Mouse (Mus musculus) CH12.LX (cell line): Measurements from ENCODE around the gene Vnn3. TPM values are rescaled to one million over a fixed set of nuclear protein-coding genes. Genes with fewer than 3 reads are reported as not detected.

Source experiments
- DNase-seq: peaks from one replicate; pipeline ENCODE4 v3.0.0-alpha.2; 2013; ENCODE audit errors: extremely low read depth
- H3K27ac ChIP-seq: 2 replicates; pipeline ENCODE4 v1.5.1; 2012; ENCODE audit warnings: low read depth, mild to moderate bottlenecking, control low read depth, moderate library complexity; ENCODE audit not compliant: insufficient read depth
- H3K27me3 ChIP-seq: replicated peaks from 2 replicates; pipeline ENCODE3; 2012; ENCODE audit warnings: inconsistent platforms
- H3K36me3 ChIP-seq, 2 experiments: replicated peaks in 1 of 2; 2 replicates each; pipeline versions ENCODE3 to v1.6.1; 2012; ENCODE audit warnings: inconsistent platforms in 1 of 2, low read length in 1 of 2, mild to moderate bottlenecking in 1 of 2, mixed read lengths in 1 of 2, moderate library complexity in 1 of 2; ENCODE audit not compliant: control insufficient read depth in 1 of 2, insufficient read depth in 1 of 2
- H3K4me1 ChIP-seq, 2 experiments: 2 replicates each; pipeline ENCODE4 v1.6.1; 2012; ENCODE audit warnings: inconsistent platforms in 1 of 2, moderate library complexity in 1 of 2; ENCODE audit not compliant: insufficient read depth in 2 of 2, control insufficient read depth in 1 of 2
- H3K4me2 ChIP-seq: 2 replicates; pipeline ENCODE4 v1.6.1; 2012; ENCODE audit warnings: low read depth, mild to moderate bottlenecking, control low read depth; ENCODE audit not compliant: poor library complexity, insufficient read depth, severe bottlenecking
- H3K4me3 ChIP-seq, 3 experiments: fragments of 150-350 bp in 1 of 3; sonication (generic) in 1 of 3; replicated peaks in 1 of 3; 2 replicates each; pipeline versions ENCODE3 to v1.5.1; 2011 to 2012; ENCODE audit warnings: low read depth in 2 of 3, low read length in 2 of 3, mild to moderate bottlenecking in 2 of 3, moderate library complexity in 2 of 3, control low read depth in 1 of 3, improper control_type of control experiment in 1 of 3, inconsistent platforms in 1 of 3, mixed read lengths in 1 of 3; ENCODE audit not compliant: poor library complexity in 1 of 3
- H3K79me2 ChIP-seq: replicated peaks from 2 replicates; pipeline ENCODE4 v1.6.1; 2012; ENCODE audit warnings: mild to moderate bottlenecking, moderate library complexity; ENCODE audit not compliant: control insufficient read depth, poor library complexity, insufficient read depth, severe bottlenecking; ENCODE audit errors: extremely low read depth
- H3K9ac ChIP-seq: 2 replicates; pipeline ENCODE4 v1.6.1; 2012; ENCODE audit warnings: low read depth, mild to moderate bottlenecking, control low read depth, moderate library complexity; ENCODE audit not compliant: insufficient read depth
- H3K9me3 ChIP-seq: replicated peaks from 2 replicates; pipeline ENCODE3; 2012; ENCODE audit warnings: low read length, inconsistent platforms, mixed read lengths
- EP300 ChIP-seq: IDR thresholded peaks from 2 replicates; pipeline ENCODE4 v1.6.1; 2011; ENCODE audit warnings: low read length, improper control_type of control experiment
- GABPA ChIP-seq: IDR thresholded peaks from 2 replicates; pipeline ENCODE4 v1.6.1; 2012; ENCODE audit warnings: low read depth, low read length, improper control_type of control experiment, inconsistent platforms; ENCODE audit not compliant: insufficient replicate concordance
- HCFC1 ChIP-seq: IDR thresholded peaks from 2 replicates; pipeline ENCODE4 v1.6.1; 2012; ENCODE audit warnings: low read depth, mild to moderate bottlenecking, inconsistent platforms, low read length, improper control_type of control experiment
- JUND ChIP-seq: conservative IDR thresholded peaks from 2 replicates; pipeline ENCODE4 v1.6.1; 2011; ENCODE audit warnings: low read depth, low read length, improper control_type of control experiment
- MAFK ChIP-seq: IDR thresholded peaks from 2 replicates; pipeline ENCODE4 v1.6.1; 2011; ENCODE audit warnings: low read length, improper control_type of control experiment; ENCODE audit not compliant: insufficient replicate concordance
- MAX ChIP-seq: IDR thresholded peaks from 2 replicates; pipeline ENCODE4 v1.6.1; 2011; ENCODE audit warnings: low read length, improper control_type of control experiment
- MEF2A ChIP-seq: IDR thresholded peaks from 2 replicates; pipeline ENCODE4 v1.6.1; 2014; ENCODE audit warnings: low read depth, mild to moderate bottlenecking, inconsistent platforms, low read length, improper control_type of control experiment, borderline replicate concordance
- NELFE ChIP-seq: IDR thresholded peaks from 2 replicates; pipeline ENCODE4 v1.6.1; 2011; ENCODE audit warnings: low read depth, low read length, improper control_type of control experiment
- NRF1 ChIP-seq: IDR thresholded peaks from 2 replicates; pipeline ENCODE4 v1.6.1; 2014; ENCODE audit warnings: low read depth, mild to moderate bottlenecking, inconsistent platforms, low read length, improper control_type of control experiment, moderate library complexity
- POLR2A ChIP-seq: IDR thresholded peaks from 2 replicates; pipeline ENCODE4 v1.6.1; 2011; ENCODE audit warnings: low read depth, mild to moderate bottlenecking, improper control_type of control experiment, low read length
- POLR2AphosphoS2 ChIP-seq: IDR thresholded peaks from 2 replicates; pipeline ENCODE4 v1.6.1; 2011; ENCODE audit warnings: low read depth, low read length, improper control_type of control experiment
- SIN3A ChIP-seq: IDR thresholded peaks from 2 replicates; pipeline ENCODE4 v1.6.1; 2012; ENCODE audit warnings: low read length, improper control_type of control experiment, inconsistent platforms
- TCF12 ChIP-seq: IDR thresholded peaks from 2 replicates; pipeline ENCODE4 v1.6.1; 2014; ENCODE audit warnings: low read depth, mild to moderate bottlenecking, inconsistent platforms, low read length, improper control_type of control experiment
- UBTF ChIP-seq: IDR thresholded peaks from 2 replicates; pipeline ENCODE4 v1.6.1; 2012; ENCODE audit warnings: low read depth, mild to moderate bottlenecking, inconsistent platforms, low read length, improper control_type of control experiment, moderate library complexity
- ZMIZ1 ChIP-seq: IDR thresholded peaks from 2 replicates; pipeline ENCODE4 v1.6.1; 2012; ENCODE audit warnings: low read depth, mild to moderate bottlenecking, inconsistent platforms, low read length, improper control_type of control experiment
- dilution Hi-C: fragments of 300-500 bp; cut with MboI; formaldehyde crosslinking; loops from 2 replicates; pipeline ENCODE4 v1.14.3; 2020; ENCODE audit warnings: low sequenced_read_pairs; ENCODE audit not compliant: extremely low pct_unique_long_range_greater_than_20kb, extremely low pct_ligation_motif_present
- in situ Hi-C: fragments of 300-500 bp; cut with MboI; formaldehyde crosslinking; loops from 3 replicates; pipeline ENCODE4 v1.14.3; 2019; ENCODE audit warnings: low sequenced_read_pairs, low pct_ligation_motif_present, low pct_unique_long_range_greater_than_20kb, mixed read lengths
- polyA plus RNA-seq: library from polyadenylated mRNA; unstranded; fragments of >175 nt; gene quantifications from 2 replicates; pipeline ENCODE4 v1.2.1, GENCODE M21; 2012; ENCODE audit warnings: low read depth; ENCODE audit not compliant: insufficient read length
- total RNA-seq, 2 experiments: library from RNA; depleted of rRNA; stranded (reverse); fragments of 300-350 nt in 1 of 2; fragments of >200 nt in 1 of 2; gene quantifications; 2 replicates each; pipeline ENCODE4 v1.2.3; 2012 to 2014

Vnn3 gene
- total and polyA plus RNA-seq, 3 experiments, result not detected

- no peak for TF ChIP-seq ZMIZ1
- no peak for TF ChIP-seq MAX
- TF ChIP-seq POLR2A, result no peak
- TF ChIP-seq JUND, result no peak
- TF ChIP-seq UBTF, result no peak
- no peak for TF ChIP-seq MAFK
- no peak for TF ChIP-seq HCFC1
- TF ChIP-seq EP300, result no peak
- TF ChIP-seq POLR2AphosphoS2, result no peak
- no peak for TF ChIP-seq SIN3A
- TF ChIP-seq GABPA, result no peak
- no peak for TF ChIP-seq NELFE
- TF ChIP-seq TCF12, result no peak
- TF ChIP-seq NRF1, result no peak
- no peak for TF ChIP-seq MEF2A
- in situ Hi-C loops, result no loop called here
Observed at GRCm38 (mm10) chr10:23905661-23906060, 54.4 kb downstream of the Vnn3 start.

More at GRCm38 (mm10) chr10:23905661-23906060, 54.4 kb downstream of the Vnn3 start:
- H3K4me1 ChIP-seq, result no peaks in the 10 kb centered on the region
- H3K9me3 ChIP-seq, result no peaks in the 10 kb centered on the region
- no peak overlapping the region for H3K4me3 ChIP-seq
- no peak for DNase-seq
- no peak overlapping the region for H3K27ac ChIP-seq
- dilution Hi-C loops, result no loop called here
- no peak overlapping the region for H3K4me2 ChIP-seq
- H3K9ac ChIP-seq, result no peak overlapping the region
- H3K36me3 ChIP-seq, result no peaks in the 10 kb centered on the region
- no peaks in the 10 kb centered on the region for H3K79me2 ChIP-seq
- no peaks in the 10 kb centered on the region for H3K27me3 ChIP-seq

Other genes with a start within 250 kb of the Vnn3 start
- 5,116 and 5,207 TPM in 2 replicates for gene Rps12, start 64.2 kb upstream of the Vnn3 start, total RNA-seq (2012; rRNA removed)
- 4,147 and 4,213 TPM in 2 replicates for gene Rps12, start 64.2 kb upstream of the Vnn3 start, total RNA-seq (2014; rRNA removed)
- 140 and 211 TPM in 2 replicates for gene Rps12, start 64.2 kb upstream of the Vnn3 start, polyA plus RNA-seq
- not detected in 2 replicates for gene Slc18b1, start 54.5 kb upstream of the Vnn3 start, total RNA-seq (2012; rRNA removed)
- not detected in 2 replicates for gene Slc18b1, start 54.5 kb upstream of the Vnn3 start, total RNA-seq (2014; rRNA removed)
- 0.18 TPM in 1 of 2 replicates, not detected in the other for gene Slc18b1, start 54.5 kb upstream of the Vnn3 start, polyA plus RNA-seq
- not detected in 2 replicates for gene Vnn1, start 43.2 kb downstream of the Vnn3 start, total RNA-seq (2012; rRNA removed)
- gene Vnn1, start 43.2 kb downstream of the Vnn3 start, total RNA-seq (2014; rRNA removed), result not detected in 2 replicates
- not detected in 2 replicates for gene Vnn1, start 43.2 kb downstream of the Vnn3 start, polyA plus RNA-seq
- gene Taar1, start 68.9 kb downstream of the Vnn3 start, total RNA-seq (2012; rRNA removed), result not detected in 2 replicates
- not detected in 2 replicates for gene Taar1, start 68.9 kb downstream of the Vnn3 start, total RNA-seq (2014; rRNA removed)
- not detected in 2 replicates for gene Taar1, start 68.9 kb downstream of the Vnn3 start, polyA plus RNA-seq
- gene Taar2, start 87.1 kb downstream of the Vnn3 start, total RNA-seq (2012; rRNA removed), result not detected in 2 replicates
- gene Taar2, start 87.1 kb downstream of the Vnn3 start, total RNA-seq (2014; rRNA removed), result not detected in 2 replicates
- not detected in 2 replicates for gene Taar2, start 87.1 kb downstream of the Vnn3 start, polyA plus RNA-seq
- gene Taar3, start 98.1 kb downstream of the Vnn3 start, total RNA-seq (2012; rRNA removed), result not detected in 2 replicates
- gene Taar3, start 98.1 kb downstream of the Vnn3 start, total RNA-seq (2014; rRNA removed), result not detected in 2 replicates
- gene Taar3, start 98.1 kb downstream of the Vnn3 start, polyA plus RNA-seq, result not detected in 2 replicates
- not detected in 2 replicates for gene Taar4, start 109.0 kb downstream of the Vnn3 start, total RNA-seq (2012; rRNA removed)
- gene Taar4, start 109.0 kb downstream of the Vnn3 start, total RNA-seq (2014; rRNA removed), result not detected in 2 replicates
- gene Taar4, start 109.0 kb downstream of the Vnn3 start, polyA plus RNA-seq, result not detected in 2 replicates
- not detected in 2 replicates for gene Taar5, start 119.2 kb downstream of the Vnn3 start, total RNA-seq (2012; rRNA removed)
- not detected in 2 replicates for gene Taar5, start 119.2 kb downstream of the Vnn3 start, total RNA-seq (2014; rRNA removed)
- not detected in 2 replicates for gene Taar5, start 119.2 kb downstream of the Vnn3 start, polyA plus RNA-seq
- gene Taar6, start 134.2 kb downstream of the Vnn3 start, total RNA-seq (2012; rRNA removed), result not detected in 2 replicates
- gene Taar6, start 134.2 kb downstream of the Vnn3 start, total RNA-seq (2014; rRNA removed), result not detected in 2 replicates
- not detected in 2 replicates for gene Taar6, start 134.2 kb downstream of the Vnn3 start, polyA plus RNA-seq
- gene Taar7a, start 142.0 kb downstream of the Vnn3 start, total RNA-seq (2012; rRNA removed), result not detected in 2 replicates
- not detected in 2 replicates for gene Taar7a, start 142.0 kb downstream of the Vnn3 start, total RNA-seq (2014; rRNA removed)
- gene Taar7a, start 142.0 kb downstream of the Vnn3 start, polyA plus RNA-seq, result not detected in 2 replicates
- gene Taar7b, start 148.5 kb downstream of the Vnn3 start, total RNA-seq (2012; rRNA removed), result not detected in 2 replicates
- not detected in 2 replicates for gene Taar7b, start 148.5 kb downstream of the Vnn3 start, total RNA-seq (2014; rRNA removed)
- gene Taar7b, start 148.5 kb downstream of the Vnn3 start, polyA plus RNA-seq, result not detected in 2 replicates
- gene Taar7d, start 175.8 kb downstream of the Vnn3 start, total RNA-seq (2012; rRNA removed), result not detected in 2 replicates
- not detected in 2 replicates for gene Taar7d, start 175.8 kb downstream of the Vnn3 start, total RNA-seq (2014; rRNA removed)
- gene Taar7d, start 175.8 kb downstream of the Vnn3 start, polyA plus RNA-seq, result not detected in 2 replicates
- gene Taar7e, start 186.2 kb downstream of the Vnn3 start, total RNA-seq (2012; rRNA removed), result not detected in 2 replicates
- not detected in 2 replicates for gene Taar7e, start 186.2 kb downstream of the Vnn3 start, total RNA-seq (2014; rRNA removed)
- gene Taar7e, start 186.2 kb downstream of the Vnn3 start, polyA plus RNA-seq, result not detected in 2 replicates
- gene Taar7f, start 198.0 kb downstream of the Vnn3 start, total RNA-seq (2012; rRNA removed), result not detected in 2 replicates
- gene Taar7f, start 198.0 kb downstream of the Vnn3 start, total RNA-seq (2014; rRNA removed), result not detected in 2 replicates
- not detected in 2 replicates for gene Taar7f, start 198.0 kb downstream of the Vnn3 start, polyA plus RNA-seq
- not detected in 2 replicates for gene Taar8a, start 225.0 kb downstream of the Vnn3 start, total RNA-seq (2012; rRNA removed)
- gene Taar8a, start 225.0 kb downstream of the Vnn3 start, total RNA-seq (2014; rRNA removed), result not detected in 2 replicates
- not detected in 2 replicates for gene Taar8a, start 225.0 kb downstream of the Vnn3 start, polyA plus RNA-seq
- not detected in 2 replicates for gene Taar8b, start 240.8 kb downstream of the Vnn3 start, total RNA-seq (2012; rRNA removed)
- gene Taar8b, start 240.8 kb downstream of the Vnn3 start, total RNA-seq (2014; rRNA removed), result not detected in 2 replicates
- not detected in 2 replicates for gene Taar8b, start 240.8 kb downstream of the Vnn3 start, polyA plus RNA-seq